Mouse (Mus musculus) layer of hippocampus, adult 2 months (tissue): ENCODE measurements around the gene Hspa1b. TPM values are rescaled to one million over a fixed set of nuclear protein-coding genes. Genes with fewer than 3 reads are reported as not detected.
"Not testable (repeated sequence)": the region's sequence is repeated elsewhere in the genome, so short reads cannot be mapped to it uniquely, and the experiment has no call there.

Experiments
- DNase-seq, 2 experiments: peaks; one replicate each; pipeline ENCODE4 v3.0.0; 2022; ENCODE audit warnings: low spot score in 2 of 2
- H3K27ac ChIP-seq: fragments of 200-600 bp; 2 replicates; pipeline ENCODE4 v1.8.1; 2022
- H3K4me3 ChIP-seq: fragments of 200-600 bp; 2 replicates; pipeline ENCODE4 v1.8.1; 2022; ENCODE audit warnings: mild to moderate bottlenecking
- CTCF ChIP-seq: fragments of 200-600 bp; conservative IDR thresholded peaks from 2 replicates; pipeline ENCODE4 v1.8.1; 2022; ENCODE audit warnings: antibody characterized with exemption, mild to moderate bottlenecking, moderate library complexity
- long read RNA-seq, 2 experiments: library from polyadenylated mRNA; stranded (forward); transcript quantifications; one replicate each; pipeline ENCODE4 v2.0.0; 2021; ENCODE audit warnings: borderline mapping rate in 2 of 2
- total RNA-seq, 2 experiments: library from RNA; stranded (reverse); gene quantifications; 2 replicates each; pipeline ENCODE4 v1.2.3; 2021

Gene Hspa1b
- total RNA-seq = 10 to 100 TPM; 21.4 to 24.7 TPM
- long read RNA-seq, experiment 1, transcript Hspa1b-201 (1 exons, 2,803 nt) = major isoform, 30 of 30 reads
- long read RNA-seq, experiment 1, partial matches to known transcripts = 0 of 30 reads
- long read RNA-seq, experiment 1, other reads (novel, unspliced or antisense) = 0 of 30 reads
- long read RNA-seq, experiment 2, transcript Hspa1b-201 (1 exons, 2,803 nt) = major isoform, 22 of 22 reads
- long read RNA-seq, experiment 2, partial matches to known transcripts = 0 of 22 reads
- long read RNA-seq, experiment 2, other reads (novel, unspliced or antisense) = 0 of 22 reads

DNA sequence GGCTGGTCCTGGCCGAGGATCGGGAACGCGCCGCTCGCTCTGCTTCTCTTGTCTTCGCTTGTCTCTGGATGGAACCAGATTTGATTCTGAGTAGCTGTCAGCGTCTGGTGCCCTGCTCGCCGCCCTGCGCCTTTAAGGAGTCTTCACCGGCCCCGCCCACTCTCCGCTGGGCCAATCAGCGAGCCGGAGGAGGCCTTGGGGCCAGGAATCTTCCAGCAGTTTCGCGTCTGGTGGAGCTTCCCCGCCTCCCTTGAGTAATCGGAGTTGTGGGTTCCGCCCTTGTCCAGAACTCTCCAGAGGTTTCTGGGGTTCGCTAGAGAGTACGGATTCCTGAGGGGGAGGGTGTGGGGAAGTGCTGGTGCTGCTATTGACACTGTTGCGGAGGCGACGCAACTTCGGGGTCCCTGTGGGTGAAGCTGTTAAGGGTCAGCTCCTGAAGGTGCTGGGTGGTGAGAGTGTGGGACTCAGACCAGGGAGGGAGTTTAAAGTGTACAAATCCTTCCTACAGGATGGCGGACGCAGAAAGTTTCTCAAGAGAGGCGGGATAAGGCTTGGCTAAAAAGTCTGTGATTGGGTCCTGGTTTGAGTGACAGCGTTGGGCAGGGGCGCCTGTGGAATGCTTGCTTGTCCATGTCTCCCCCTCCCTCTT, at the start of gene Hspa1b:
Gene Hspa1b, minus strand, starts transcription at position 109 of the 649 bp plus-strand sequence.
- peak; percentile 56 to 69 for DNase-seq
- Histone ChIP-seq H3K27ac (peak within 1 kb of the TSS; percentile 95), H3K4me3 (peak within 1 kb of the TSS; percentile 66)

DNA sequence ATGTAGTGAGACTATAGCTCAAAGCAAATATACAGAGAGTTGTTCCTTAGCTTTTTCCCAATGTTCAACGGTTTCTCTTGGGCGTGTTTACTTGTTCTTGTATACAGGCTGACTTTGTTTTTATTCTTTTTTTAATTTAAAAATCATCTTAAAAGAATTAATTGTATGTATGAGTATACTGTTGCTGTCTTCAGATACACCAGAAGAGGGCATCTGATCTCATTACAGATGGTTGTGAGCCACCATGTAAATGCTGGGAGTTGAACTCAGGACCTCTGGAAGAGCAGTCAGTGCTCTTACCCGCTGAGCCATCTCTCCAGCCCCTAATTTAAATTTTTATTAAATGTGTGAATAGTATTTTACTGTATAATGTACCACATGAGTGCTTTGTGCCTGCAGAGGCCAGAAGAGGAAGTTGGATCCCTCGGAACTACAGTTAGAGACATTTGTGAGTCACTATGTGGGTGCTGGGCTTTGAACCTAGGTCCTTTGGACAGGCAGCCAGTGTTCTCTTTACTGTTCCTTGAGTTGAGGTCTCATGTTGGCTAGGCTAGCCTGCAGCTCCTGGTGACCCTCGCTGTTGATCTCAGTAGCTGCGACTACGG, 48.5 kb upstream of the Hspa1b start:
- TF ChIP-seq CTCF = peak; percentile 65
- Histone ChIP-seq H3K27ac (no peak overlapping the region), H3K4me3 (no peak overlapping the region)
- no peak for DNase-seq

DNA sequence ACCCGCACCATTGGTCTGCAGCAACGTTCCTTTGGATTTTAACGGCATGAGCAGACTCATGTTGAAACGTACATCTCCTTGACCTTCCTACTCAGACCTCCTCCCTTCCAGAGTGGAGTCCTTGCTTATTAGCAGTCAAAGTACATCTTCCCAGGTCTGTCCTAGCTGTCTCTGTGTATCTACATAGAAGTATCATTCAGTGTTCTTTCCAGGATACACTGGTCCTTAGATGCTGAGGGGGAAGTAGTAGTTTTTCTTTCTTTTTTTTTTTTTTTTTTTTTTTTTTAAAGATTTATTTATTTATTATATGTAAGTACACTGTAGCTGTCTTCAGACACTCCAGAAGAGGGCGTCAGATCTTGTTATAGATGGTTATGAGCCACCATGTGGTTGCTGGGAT, 46.9 kb upstream of the Hspa1b start:
- not testable (repeated sequence) for H3K27ac ChIP-seq, DNase-seq

DNA sequence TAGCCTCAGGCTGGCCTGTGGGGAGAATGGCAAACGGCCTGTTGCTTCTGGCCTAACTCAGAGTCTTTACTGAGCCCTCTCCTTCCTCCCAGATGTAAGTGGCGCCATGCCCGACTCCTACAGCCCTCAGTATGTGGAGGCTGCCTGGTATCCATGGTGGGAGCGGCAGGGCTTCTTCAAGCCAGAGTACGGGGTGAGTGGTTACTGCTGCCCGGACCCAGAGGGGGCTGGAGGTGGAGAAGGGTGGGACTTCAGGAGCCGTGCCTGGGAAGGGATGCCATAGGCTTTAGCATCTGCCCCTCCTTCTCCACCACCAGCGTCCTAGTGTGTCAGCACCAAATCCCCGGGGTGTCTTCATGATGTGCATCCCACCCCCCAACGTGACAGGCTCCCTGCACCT, 46.1 kb upstream of the Hspa1b start:
- no peak for DNase-seq
- no peak overlapping the region for H3K27ac ChIP-seq
- no peak overlapping the region for H3K4me3 ChIP-seq
- no peak for TF ChIP-seq CTCF

More for the DNA sequence above, 46.9 kb upstream of the Hspa1b start:
- H3K4me3 ChIP-seq = not testable (repeated sequence)

DNA sequence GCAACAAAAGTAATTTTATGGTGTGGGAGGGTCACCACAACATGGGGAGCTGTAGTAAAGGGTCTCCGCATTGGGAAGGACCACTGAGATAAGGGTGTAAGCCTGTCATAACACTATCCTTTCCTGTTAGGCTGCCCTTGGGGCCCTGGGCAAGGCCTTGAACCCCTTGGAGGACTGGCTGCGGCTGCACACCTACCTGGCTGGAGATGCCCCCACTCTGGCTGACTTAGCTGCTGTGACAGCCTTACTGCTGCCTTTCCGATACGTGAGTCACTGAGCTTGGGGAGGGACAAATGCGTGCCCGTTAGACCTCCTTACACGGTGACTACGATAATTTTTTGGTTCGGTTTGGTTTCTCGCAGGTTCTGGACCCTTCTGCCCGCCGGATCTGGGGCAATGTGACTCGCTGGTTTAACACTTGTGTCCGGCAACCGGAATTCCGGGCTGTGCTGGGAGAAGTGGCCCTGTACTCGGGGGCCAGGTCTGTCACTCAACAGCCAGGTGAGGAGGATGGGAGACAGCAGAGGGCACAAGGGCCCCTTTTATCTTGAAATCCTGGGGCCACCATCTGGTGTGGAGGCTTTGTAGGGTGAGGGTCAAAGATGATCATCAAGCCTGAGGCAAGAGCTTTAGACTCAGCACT, 45.2 kb upstream of the Hspa1b start:
- Histone ChIP-seq H3K4me3 (no peak overlapping the region), H3K27ac (no peak overlapping the region)
- no peak for DNase-seq
- TF ChIP-seq CTCF = no peak

DNA sequence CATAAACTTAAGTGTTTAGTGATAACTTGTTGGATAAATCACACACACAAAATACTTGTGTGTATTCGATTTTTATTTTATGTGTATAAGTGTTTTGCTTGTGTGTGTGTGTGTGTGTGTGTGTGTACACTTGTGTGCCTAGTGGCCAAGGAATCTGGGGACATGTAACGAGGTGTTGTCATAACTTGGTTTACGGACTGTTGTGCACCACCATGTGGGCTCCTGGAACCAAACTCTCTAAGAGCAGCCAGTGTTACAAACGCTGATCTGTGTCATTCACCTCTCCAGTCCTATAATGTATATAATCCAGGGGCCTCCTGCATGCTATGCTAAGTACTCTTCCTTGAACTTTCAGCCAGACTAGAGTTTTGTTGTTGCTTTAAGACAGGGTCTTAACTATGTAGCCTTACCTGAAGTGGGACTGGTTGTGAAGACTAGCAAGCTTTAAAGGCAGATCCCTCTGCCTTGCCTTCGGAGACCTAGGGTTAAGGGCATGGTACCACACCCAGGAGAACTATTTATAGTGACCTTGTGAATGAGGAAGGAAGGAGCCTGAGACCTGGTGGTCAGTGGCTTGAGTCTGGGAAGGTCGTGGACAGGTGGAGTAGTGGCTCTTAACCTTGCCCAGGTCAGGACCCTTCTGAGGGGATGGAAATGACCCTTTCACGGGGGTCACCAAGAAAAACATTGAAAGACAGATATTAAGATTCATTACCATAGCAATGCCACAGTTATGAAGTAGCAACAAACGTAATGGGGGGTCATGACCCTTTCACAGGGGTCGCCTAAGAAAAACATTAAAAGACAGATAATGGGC, 44.2 kb upstream of the Hspa1b start:
- no peak overlapping the region for H3K27ac ChIP-seq

DNA sequence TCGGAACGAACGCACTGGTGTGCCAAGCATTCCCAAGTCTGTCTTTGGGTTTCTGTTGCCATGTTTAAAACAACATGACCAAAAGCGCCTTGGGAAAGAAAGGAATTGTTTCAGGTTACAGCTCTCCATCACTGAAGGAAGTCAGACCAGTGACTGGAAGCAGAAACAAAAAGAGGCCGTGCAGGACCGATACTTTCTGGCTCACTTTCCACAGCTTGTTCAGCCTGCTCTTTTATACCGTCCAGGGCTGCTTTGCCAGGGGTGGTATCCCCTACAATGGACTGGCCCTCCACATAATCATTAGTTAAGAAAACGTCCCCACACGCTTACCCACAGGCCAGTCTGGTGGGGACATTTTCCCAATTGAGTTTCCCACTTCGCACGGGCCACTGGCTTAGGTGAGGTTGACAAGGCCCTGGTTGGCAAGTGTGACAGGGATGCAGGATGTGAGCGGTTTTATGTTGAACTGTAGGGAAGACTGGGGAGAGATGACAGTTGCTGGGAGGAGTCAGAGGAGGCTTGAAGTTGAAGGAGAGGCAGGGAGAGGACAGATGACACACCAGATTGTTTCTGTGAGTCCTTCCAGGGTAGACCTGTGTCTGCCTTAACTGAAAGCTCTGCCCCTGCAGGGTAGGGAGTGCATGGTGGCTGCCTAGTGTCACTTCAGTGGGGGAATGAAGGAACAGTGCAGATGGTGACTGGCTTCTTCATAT, 43.3 kb upstream of the Hspa1b start:
- no peak for DNase-seq
- Histone ChIP-seq H3K4me3 (peak overlapping the region; percentile 34), H3K27ac (no peak overlapping the region)
- TF ChIP-seq CTCF = no peak

More for the DNA sequence above, 44.2 kb upstream of the Hspa1b start:
- H3K4me3 ChIP-seq = no peak overlapping the region
- no peak for DNase-seq
- TF ChIP-seq CTCF = no peak

DNA sequence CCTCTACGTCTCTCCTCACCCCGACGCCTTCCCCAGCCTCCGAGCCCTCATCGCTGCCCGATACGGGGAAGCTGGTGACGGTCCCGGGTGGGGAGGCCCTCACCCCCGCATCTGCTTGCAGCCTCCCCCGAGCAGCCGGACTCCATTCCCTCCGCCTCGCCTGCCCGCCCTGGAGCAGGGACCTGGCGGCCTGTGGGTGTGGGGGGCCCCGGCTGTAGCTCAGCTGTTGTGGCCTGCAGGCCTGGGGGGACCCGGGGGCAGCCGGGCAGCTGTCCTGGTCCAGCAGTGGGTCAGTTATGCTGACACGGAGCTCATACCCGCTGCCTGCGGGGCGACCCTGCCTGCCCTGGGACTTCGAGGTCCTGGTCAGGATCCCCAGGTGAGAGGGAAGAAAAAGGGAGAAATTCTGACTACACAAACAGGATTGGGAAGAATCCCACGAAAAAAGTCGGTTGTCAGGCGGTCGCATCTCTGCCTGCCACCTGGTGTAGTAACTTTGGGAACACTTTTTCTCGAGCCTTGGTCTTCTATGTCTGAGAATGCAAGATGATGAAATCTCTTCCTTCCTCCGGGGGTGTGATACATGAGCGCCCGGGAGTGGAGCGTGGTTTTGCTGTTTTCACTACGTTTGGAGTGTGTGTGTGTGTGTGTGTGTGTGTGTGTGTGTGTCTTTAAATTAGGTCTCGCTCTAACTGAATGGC, 42.6 kb upstream of the Hspa1b start:
- peak overlapping the region; percentile 89 for H3K4me3 ChIP-seq
- H3K27ac ChIP-seq = peak overlapping the region; percentile 100
- no peak for TF ChIP-seq CTCF
- DNase-seq = no peak

DNA sequence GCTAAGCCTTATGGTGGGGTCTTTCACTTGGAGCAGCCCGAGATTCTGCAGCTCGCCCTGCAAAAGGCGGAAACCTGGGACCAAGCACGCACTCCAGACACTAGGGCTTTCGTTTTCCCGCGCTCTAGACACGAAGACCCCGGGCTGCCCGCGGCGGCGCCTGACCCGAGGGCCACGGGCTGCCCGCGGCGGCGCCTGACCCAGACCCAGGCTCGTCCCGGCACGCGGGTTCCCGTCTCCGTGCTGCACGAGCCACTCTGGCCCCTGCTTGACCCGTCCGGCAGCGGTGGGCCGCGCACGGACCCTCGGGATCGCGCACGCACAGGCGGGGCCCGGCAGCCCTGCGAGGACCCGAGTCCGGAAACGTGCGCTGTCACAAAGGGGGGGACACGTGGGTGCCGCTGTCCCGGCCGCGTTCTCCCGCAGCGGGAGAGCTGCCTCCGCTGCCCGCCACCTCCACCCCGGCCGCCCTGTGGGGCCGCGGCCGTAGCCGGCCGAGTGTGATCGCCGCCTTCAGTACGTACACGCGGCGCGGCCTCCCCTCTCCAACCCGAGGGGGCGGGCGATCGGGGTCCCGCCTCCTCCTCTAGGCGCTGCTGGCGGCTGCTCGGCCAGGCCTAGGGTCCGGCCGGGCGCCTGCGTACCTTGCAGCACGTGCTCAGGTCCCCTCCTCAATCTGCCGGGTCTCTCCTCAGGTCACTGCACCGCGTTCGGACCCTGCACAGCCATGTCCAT, 41.8 kb upstream of the Hspa1b start, which contains the start of gene Vars:
Gene Vars, plus strand, starts transcription at position 271 of the 735 bp plus-strand sequence.
- TF ChIP-seq CTCF = no peak
- Histone ChIP-seq H3K27ac (peak within 1 kb of the TSS; percentile 100), H3K4me3 (peak within 1 kb of the TSS; percentile 89)
- peak; percentile 60 to 74 for DNase-seq

DNA sequence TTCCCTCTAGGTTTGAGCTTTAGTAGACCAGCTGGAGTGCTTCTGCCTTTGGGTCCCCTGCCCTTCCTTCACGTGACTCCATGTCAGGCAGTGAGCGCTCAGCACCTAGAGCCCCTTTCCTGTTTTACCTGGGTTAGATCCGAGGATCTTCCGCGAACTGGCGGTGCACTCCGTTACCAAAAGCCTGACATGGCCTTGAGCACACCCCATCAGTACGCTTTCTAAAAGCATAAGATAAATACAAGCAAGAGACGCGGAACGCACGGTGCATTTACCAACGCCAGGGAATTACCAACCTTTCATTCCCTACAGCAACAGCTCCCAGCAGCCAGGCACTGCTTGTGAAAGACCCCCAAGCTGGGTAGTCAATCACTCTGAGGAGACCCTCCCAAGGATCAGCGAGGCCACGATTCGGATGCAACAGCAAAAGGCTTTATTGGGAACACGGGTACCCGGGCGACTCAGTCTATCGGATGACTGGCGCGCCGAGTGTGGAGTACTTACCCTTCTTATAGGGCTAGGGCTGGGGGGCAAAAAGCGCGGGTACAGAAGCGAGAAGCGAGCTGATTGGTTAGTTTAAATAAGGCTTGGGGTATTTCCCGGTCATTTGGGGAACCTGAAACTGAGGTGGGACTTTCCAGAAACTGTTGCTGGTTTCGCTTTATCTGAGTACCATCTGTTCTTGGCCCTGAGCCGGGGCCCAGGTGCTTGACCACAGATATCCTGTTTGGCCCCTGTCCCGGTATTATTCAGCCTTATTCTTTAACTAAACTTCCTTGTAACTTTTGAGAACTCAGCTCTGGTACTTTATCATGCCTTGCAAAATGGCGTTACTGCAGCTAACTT, 41.1 kb upstream of the Hspa1b start:
- peak overlapping the region; percentile 89 for H3K4me3 ChIP-seq
- peak overlapping the region; percentile 100 for H3K27ac ChIP-seq
- not testable (repeated sequence) for DNase-seq
